In the genomic region with DNA sequence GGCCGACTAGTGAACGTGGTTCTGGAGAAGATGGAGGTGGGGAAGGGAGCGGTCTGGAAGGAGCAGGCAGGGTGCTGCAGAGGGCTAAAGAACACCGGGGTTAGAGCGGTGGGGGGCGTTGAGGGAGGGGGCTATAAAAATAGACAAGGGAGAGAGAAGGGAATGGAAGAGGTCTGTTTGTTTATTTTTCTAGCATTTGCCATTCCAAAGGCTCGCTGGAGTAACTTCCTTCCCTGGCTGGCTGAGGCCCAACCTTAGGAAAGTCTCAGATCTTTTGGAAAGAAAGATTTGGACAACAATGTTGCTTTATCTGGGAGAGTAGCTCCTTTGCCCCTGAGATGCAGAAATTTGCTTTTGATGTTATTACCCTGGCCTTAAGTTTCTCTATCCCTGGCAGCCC, we compare ENCODE assay signal across 9 mouse cellular contexts. TPM values are rescaled to one million over a fixed set of nuclear protein-coding genes. Genes with fewer than 3 reads are reported as not detected.
DNase-seq lines count a peak whose midpoint lies in the region; ATAC-seq and TF ChIP-seq lines count a peak whose summit lies in the region.
"Had no signal": no experiment of that assay in that cellular context is flagged by ENCODE, and none has a peak within 500 bp of the region (broad histone marks: within the 10 kb centered on the region; RNA-seq: fewer than 3 reads in every experiment).

No protein-coding gene starts in this region.

- no peak for TF ChIP-seq CTCF in gastrocnemius, adult 2 months (IDR thresholded peaks at IDR 0.05)

- WGBS in forebrain, embryonic 16.5 days: 32% methylated on average over 7 of the region's 7 CpGs
- WGBS in midbrain, embryonic 15.5 days: 43% methylated on average over 7 of the region's 7 CpGs

- no peaks in the 10 kb centered on the region for H3K27me3 ChIP-seq in forebrain, embryonic 16.5 days (replicated peaks; ENCODE audit: control insufficient read depth, insufficient read depth, low read length)
- no peaks in the 10 kb centered on the region for H3K27me3 ChIP-seq in midbrain, embryonic 15.5 days (replicated peaks)

- no peak for ATAC-seq in forebrain, embryonic 16.5 days
- no peak for ATAC-seq in midbrain, embryonic 15.5 days (replicated peaks)

- no peaks in the 10 kb centered on the region for H3K9me3 ChIP-seq in forebrain, embryonic 16.5 days (ENCODE audit: control insufficient read depth, low read length)
- no peaks in the 10 kb centered on the region for H3K9me3 ChIP-seq in midbrain, embryonic 15.5 days

- DNase-seq in gastrocnemius, adult 2 months: peak; percentile 11
- DNase-seq in gastrocnemius, adult 18-20 months (ENCODE audit: low spot score): no peak
- peak; percentile 58 for DNase-seq in kidney, postnatal 14 days
- no peak for DNase-seq in retina, embryonic 14.5 days (ENCODE audit: low spot score)
- DNase-seq in left cerebral cortex, postnatal 14 days (ENCODE audit: low spot score in 2 of 2): no peak
- no peak for DNase-seq in ovary, adult 18-20 months (ENCODE audit: low spot score)
- DNase-seq: thymus, adult 18-20 months had no signal

- H3K4me3 ChIP-seq in gastrocnemius, adult 2 months: peak overlapping the region; percentile 54
- no peak overlapping the region for H3K4me3 ChIP-seq in forebrain, embryonic 16.5 days (replicated peaks; ENCODE audit: low read length)
- no peak overlapping the region for H3K4me3 ChIP-seq in midbrain, embryonic 15.5 days

- H3K9ac ChIP-seq in forebrain, embryonic 16.5 days (replicated peaks; ENCODE audit: low read depth, low read length): no peak overlapping the region
- H3K9ac ChIP-seq in midbrain, embryonic 15.5 days: no peak overlapping the region

- intact Hi-C loops in gastrocnemius, adult 2 months (cut with DNase I): no loop called here
- intact Hi-C loops in left cerebral cortex, postnatal 14 days (cut with DNase I): loop anchor here (5.0 kb wide), 1 partner anchor 52 kb away; no protein-coding TSS in a partner anchor

- peak overlapping the region; percentile 86 for H3K27ac ChIP-seq in gastrocnemius, adult 2 months
- peak overlapping the region; percentile 80 for H3K27ac ChIP-seq in forebrain, embryonic 16.5 days (ENCODE audit: low read length)
- peak overlapping the region; percentile 60 for H3K27ac ChIP-seq in midbrain, embryonic 15.5 days

- no peaks in the 10 kb centered on the region for H3K36me3 ChIP-seq in forebrain, embryonic 16.5 days (ENCODE audit: control insufficient read depth, insufficient read depth)
- no peaks in the 10 kb centered on the region for H3K36me3 ChIP-seq in midbrain, embryonic 15.5 days (replicated peaks)

- H3K4me2 ChIP-seq in forebrain, embryonic 16.5 days (ENCODE audit: low read length): peak overlapping the region; percentile 16
- H3K4me2 ChIP-seq in midbrain, embryonic 15.5 days: peak overlapping the region; percentile 9

- H3K4me1 ChIP-seq in forebrain, embryonic 16.5 days (replicated peaks; ENCODE audit: control insufficient read depth, insufficient read depth, low read length): peaks cover 31% of the 10 kb centered on the region
- H3K4me1 ChIP-seq in midbrain, embryonic 15.5 days: peaks cover 31% of the 10 kb centered on the region

RNA-seq across cellular contexts. Expression of gene Hlf, which starts 21.6 kb away (rescaled TPM):
- 1 to 10 TPM; 3.7 to 8.3 TPM for total RNA-seq in gastrocnemius, adult 2 months (2021)
- 1 to 10 TPM; 6.6 to 8.0 TPM for total RNA-seq in gastrocnemius, adult 18-20 months (2021)
- polyA plus RNA-seq in forebrain, embryonic 16.5 days (2015; fragmentation: Nextera tagmentation; extraction: Ambion mirVana): 5.7 and 5.9 TPM in 2 replicates
- 7.2 and 7.6 TPM in 2 replicates for polyA plus RNA-seq in midbrain, embryonic 15.5 days (2015; fragmentation: Nextera tagmentation; extraction: Ambion mirVana)
- 10 to 100 TPM; 82.2 to 96.9 TPM for total RNA-seq in left cerebral cortex, postnatal 14 days (2021)

Comparison
In these comparisons a context has a peak if more than half of its experiments do, and no peak if none do; other contexts are left out.
1. DNase-seq: peak in gastrocnemius, adult 2 months (single experiment) and kidney, postnatal 14 days (single experiment); none in gastrocnemius, adult 18-20 months (single experiment), retina, embryonic 14.5 days (single experiment), left cerebral cortex, postnatal 14 days (0 of 2) and ovary, adult 18-20 months (single experiment).
2. RNA of gene Hlf, which starts 21.6 kb away (total RNA-seq): 82.2 to 96.9 TPM in left cerebral cortex, postnatal 14 days; 3.7 to 8.3 TPM in gastrocnemius, adult 2 months and 6.6 to 8.0 TPM in gastrocnemius, adult 18-20 months; every median in the first group is over 4 times any median in the second.
3. Peak in every context shown above with its lines, with median percentiles within 50 percentile points of each other: H3K27ac ChIP-seq.